Mouse (Mus musculus) olfactory bulb, adult 2 months (tissue): ENCODE measurements at regions not wholly inside any gene's neighbourhood (a gene's known extent, or its start where the extent isn't known, plus 50 kb on each side); places are given as distances from the start of the nearest gene placed in this dataset.

ENCODE experiments used
- CTCF ChIP-seq: fragments of 200-500 bp; IDR thresholded peaks from 2 replicates; pipeline ENCODE4 v1.5.1; 2012; ENCODE audit warnings: low read depth, mild to moderate bottlenecking, low read length, moderate library complexity; ENCODE audit not compliant: insufficient read depth
- POLR2A ChIP-seq: fragments of 200-500 bp; IDR thresholded peaks from 2 replicates; pipeline ENCODE4 v1.6.1; 2012; ENCODE audit warnings: mild to moderate bottlenecking, low read depth, low read length, moderate library complexity; ENCODE audit not compliant: insufficient read depth

GRCm38 (mm10) chr12:13709806-13710205, 440.9 kb downstream of the Nbas start:
- TF ChIP-seq CTCF = no peak
- TF ChIP-seq POLR2A = no peak
